In the genomic region with DNA sequence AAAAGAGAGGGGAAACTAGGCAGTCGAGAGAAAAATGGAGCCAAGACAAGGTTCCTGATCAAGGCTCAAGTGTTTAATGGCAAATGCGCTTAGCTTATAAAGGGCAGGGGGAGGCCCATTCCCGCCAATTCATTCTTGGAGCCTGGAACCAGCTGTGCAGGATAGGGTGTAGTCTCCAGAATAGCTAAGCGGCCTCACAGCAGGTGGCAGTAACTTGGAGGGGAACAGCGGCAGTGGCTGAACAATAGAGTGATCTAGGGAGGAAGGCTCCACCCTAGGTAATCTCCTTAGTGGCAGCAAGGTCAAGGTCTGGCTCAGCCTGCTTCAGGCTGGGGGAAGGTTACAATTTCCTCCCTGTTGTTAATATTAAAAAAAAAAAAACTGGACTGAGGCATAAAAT, we compare ENCODE assay signal across 7 mouse cellular contexts. TPM values are rescaled to one million over a fixed set of nuclear protein-coding genes. Genes with fewer than 3 reads are reported as not detected.
DNase-seq lines count a peak whose midpoint lies in the region; ATAC-seq and TF ChIP-seq lines count a peak whose summit lies in the region.
"Not testable (repeated sequence)": the region's sequence is repeated elsewhere in the genome, so short reads cannot be mapped to it uniquely, and the experiment has no call there.

No protein-coding gene starts in this region.

- H3K4me2 ChIP-seq in lung, embryonic 14.5 days, result not testable (repeated sequence)

- TF ChIP-seq CTCF in lung, embryonic 14.5 days (IDR thresholded peaks at IDR 0.05; ENCODE audit: low read depth), result not testable (repeated sequence)

- not testable (repeated sequence) for H3K4me3 ChIP-seq in lung, embryonic 14.5 days (ENCODE audit: low read depth, low read length)

- not testable (repeated sequence) for H3K4me1 ChIP-seq in lung, embryonic 14.5 days (ENCODE audit: insufficient read depth)

- H3K9me3 ChIP-seq in lung, embryonic 14.5 days (ENCODE audit: low read depth, low read length), result not testable (repeated sequence)

- WGBS in lung, embryonic 14.5 days, result 44% methylated on average over 5 of the region's 5 CpGs

- not testable (repeated sequence) for H3K36me3 ChIP-seq in lung, embryonic 14.5 days (ENCODE audit: insufficient read depth)

- H3K9ac ChIP-seq in lung, embryonic 14.5 days, result not testable (repeated sequence)

- peak; percentile 20 to 41 for DNase-seq in adrenal gland, adult (ENCODE audit: inconsistent age in 2 of 2, low spot score in 1 of 2)
- peak; percentile 22 for DNase-seq in embryo, embryonic 10 days (ENCODE audit: low spot score)
- DNase-seq in heart, adult 8-10 months (ENCODE audit: low spot score), result peak; percentile 70
- peak; percentile 37 for DNase-seq in heart, postnatal 4 days
- DNase-seq in kidney, postnatal 14 days, result peak; percentile 35
- peak; percentile 9 for DNase-seq in lung, embryonic 14.5 days
- DNase-seq in retina, postnatal 1 day, result peak; percentile 23

- not testable (repeated sequence) for H3K27ac ChIP-seq in lung, embryonic 14.5 days (ENCODE audit: low read depth)

- H3K27me3 ChIP-seq in lung, embryonic 14.5 days (ENCODE audit: insufficient read depth, low read length), result not testable (repeated sequence)

- ATAC-seq in lung, embryonic 14.5 days (ENCODE audit: insufficient read depth), result not testable (repeated sequence)

RNA-seq across cellular contexts. Expression of a gene that starts 49.7 kb away (rescaled TPM):
- total RNA-seq in heart, adult 8-10 months (2022), result 1 to 10 TPM; 1.1 to 2.6 (median 1.8) TPM
- 1 to 10 TPM; 1.7 to 1.8 TPM for total RNA-seq in heart, postnatal 4 days (2021)
- 0.99 and 1.1 TPM in 2 replicates for polyA plus RNA-seq in lung, embryonic 14.5 days (2014; fragmentation: Nextera tagmentation; extraction: Ambion mirVana)

Comparison
In these comparisons a context has a peak if more than half of its experiments do, and no peak if none do; other contexts are left out.
1. DNase-seq: peak in every context shown above with its lines; median percentile 70 in heart, adult 8-10 months; 37 in heart, postnatal 4 days; 35 in kidney, postnatal 14 days; 30 in adrenal gland, adult; 23 in retina, postnatal 1 day; 22 in embryo, embryonic 10 days; 9 in lung, embryonic 14.5 days.